Mouse (Mus musculus) olfactory bulb, adult 2 months (tissue): ENCODE measurements around the gene Cga.

Experiments
- CTCF ChIP-seq: fragments of 200-500 bp; IDR thresholded peaks from 2 replicates; pipeline ENCODE4 v1.5.1; 2012; ENCODE audit warnings: low read depth, mild to moderate bottlenecking, low read length, moderate library complexity; ENCODE audit not compliant: insufficient read depth
- POLR2A ChIP-seq: fragments of 200-500 bp; IDR thresholded peaks from 2 replicates; pipeline ENCODE4 v1.6.1; 2012; ENCODE audit warnings: mild to moderate bottlenecking, low read depth, low read length, moderate library complexity; ENCODE audit not compliant: insufficient read depth

GRCm38 (mm10) chr4:34858903-34859302 lies 34.7 kb upstream of the Cga start:
- TF ChIP-seq CTCF (no peak), POLR2A (no peak)
